Mouse (Mus musculus) stomach, postnatal 0 days (tissue): ENCODE results near the gene Skap2.

ENCODE experiments used
- CTCF ChIP-seq: IDR thresholded peaks from 2 replicates; pipeline ENCODE4 v1.5.1; 2016; ENCODE audit warnings: antibody characterized with exemption, low read depth, mild to moderate bottlenecking, moderate library complexity
- EP300 ChIP-seq: optimal IDR thresholded peaks from 2 replicates; pipeline ENCODE3; 2016; ENCODE audit warnings: antibody characterized with exemption

GRCm38 (mm10) chr6:52020276-52020675 is 7.9 kb upstream of the Skap2 start:
- TF ChIP-seq CTCF (no peak), EP300 (no peak)
